Comparison of ENCODE assay signal across 24 mouse cellular contexts in genomic region chr7:78433617-78434144, GRCm38 (mm10).
DNase-seq lines count a peak whose midpoint lies in the region; ATAC-seq lines count a peak whose summit lies in the region.
"Had no signal": no experiment of that assay in that cellular context is flagged by ENCODE, and none has a peak within 500 bp of the region (broad histone marks: within the 10 kb centered on the region; RNA-seq: fewer than 3 reads in every experiment).

No protein-coding gene starts in this region.

- 38% methylated on average over 5 of the region's 5 CpGs for WGBS in forebrain, embryonic 14.5 days
- 26% methylated on average over 5 of the region's 5 CpGs for WGBS in forebrain, embryonic 16.5 days
- WGBS in midbrain, embryonic 10.5 days = 46% methylated on average over 5 of the region's 5 CpGs
- WGBS in midbrain, embryonic 16.5 days = 11% methylated on average over 5 of the region's 5 CpGs
- 18% methylated on average over 5 of the region's 5 CpGs for WGBS in midbrain, embryonic 14.5 days

- ATAC-seq in forebrain, embryonic 14.5 days = peak; percentile 48
- ATAC-seq in forebrain, embryonic 16.5 days = no peak
- no peak for ATAC-seq in midbrain, embryonic 16.5 days
- 0 out of 2 replicates have a peak, but pooled peaks have one; percentile 24 for ATAC-seq in midbrain, embryonic 14.5 days (ENCODE audit: low FRiP score, low TSS enrichment)
- ATAC-seq: forebrain, embryonic 15.5 days; hindbrain, postnatal 0 days; intestine, embryonic 16.5 days had no signal

- H3K9me3 ChIP-seq in forebrain, embryonic 14.5 days (replicated peaks; ENCODE audit: control insufficient read depth, low read length) = no peaks in the 10 kb centered on the region
- no peaks in the 10 kb centered on the region for H3K9me3 ChIP-seq in forebrain, embryonic 16.5 days (ENCODE audit: control insufficient read depth, low read length)
- no peaks in the 10 kb centered on the region for H3K9me3 ChIP-seq in midbrain, embryonic 10.5 days (replicated peaks)
- no peaks in the 10 kb centered on the region for H3K9me3 ChIP-seq in midbrain, embryonic 16.5 days (replicated peaks; ENCODE audit: control insufficient read depth, low read length, poor library complexity, severe bottlenecking)
- H3K9me3 ChIP-seq in midbrain, embryonic 14.5 days (ENCODE audit: control insufficient read depth, low read length) = no peaks in the 10 kb centered on the region
- H3K9me3 ChIP-seq: embryonic facial prominence, embryonic 12.5 days; forebrain, embryonic 15.5 days; liver, embryonic 13.5 days; lung, embryonic 15.5 days; neural tube, embryonic 13.5 days had no signal

- no peak overlapping the region for H3K9ac ChIP-seq in forebrain, embryonic 14.5 days (ENCODE audit: low read length)
- H3K9ac ChIP-seq in forebrain, embryonic 16.5 days (replicated peaks; ENCODE audit: low read depth, low read length) = no peak overlapping the region
- H3K9ac ChIP-seq in midbrain, embryonic 16.5 days (ENCODE audit: low read depth, low read length) = no peak overlapping the region
- H3K9ac ChIP-seq in midbrain, embryonic 14.5 days (replicated peaks; ENCODE audit: low read length) = no peak overlapping the region
- H3K9ac ChIP-seq: embryonic facial prominence, embryonic 12.5 days; forebrain, embryonic 15.5 days; liver, embryonic 13.5 days; lung, embryonic 15.5 days; neural tube, embryonic 13.5 days had no signal

- H3K4me3 ChIP-seq in forebrain, embryonic 14.5 days (ENCODE audit: low read depth, low read length) = no peak overlapping the region
- H3K4me3 ChIP-seq in forebrain, embryonic 16.5 days (replicated peaks; ENCODE audit: low read length) = no peak overlapping the region
- H3K4me3 ChIP-seq in midbrain, embryonic 10.5 days = no peak overlapping the region
- H3K4me3 ChIP-seq in midbrain, embryonic 16.5 days (ENCODE audit: low read depth, low read length) = no peak overlapping the region
- no peak overlapping the region for H3K4me3 ChIP-seq in midbrain, embryonic 14.5 days (replicated peaks; ENCODE audit: low read depth, low read length)
- H3K4me3 ChIP-seq: embryonic facial prominence, embryonic 12.5 days; forebrain, embryonic 15.5 days; layer of hippocampus, adult 2 months; liver, embryonic 13.5 days; lung, embryonic 15.5 days; myocyte; neural tube, embryonic 13.5 days had no signal

- H3K4me2 ChIP-seq in forebrain, embryonic 14.5 days (ENCODE audit: low read length) = no peak overlapping the region
- H3K4me2 ChIP-seq in forebrain, embryonic 16.5 days (ENCODE audit: low read length) = no peak overlapping the region
- H3K4me2 ChIP-seq in midbrain, embryonic 16.5 days (ENCODE audit: low read length) = no peak overlapping the region
- H3K4me2 ChIP-seq in midbrain, embryonic 14.5 days (ENCODE audit: low read length) = no peak overlapping the region
- H3K4me2 ChIP-seq: embryonic facial prominence, embryonic 12.5 days; forebrain, embryonic 15.5 days; liver, embryonic 13.5 days; lung, embryonic 15.5 days; neural tube, embryonic 13.5 days had no signal

- no peaks in the 10 kb centered on the region for H3K36me3 ChIP-seq in forebrain, embryonic 14.5 days (ENCODE audit: control insufficient read depth, insufficient read depth, low read length)
- H3K36me3 ChIP-seq in forebrain, embryonic 16.5 days (ENCODE audit: control insufficient read depth, insufficient read depth) = no peaks in the 10 kb centered on the region
- H3K36me3 ChIP-seq in midbrain, embryonic 10.5 days = no peaks in the 10 kb centered on the region
- H3K36me3 ChIP-seq in midbrain, embryonic 16.5 days (ENCODE audit: control insufficient read depth, insufficient read depth, low read length) = peaks cover 9% of the 10 kb centered on the region; the same call in 1 of the 2 replicates
- no peaks in the 10 kb centered on the region for H3K36me3 ChIP-seq in midbrain, embryonic 14.5 days (ENCODE audit: control insufficient read depth, insufficient read depth, low read length)
- H3K36me3 ChIP-seq: embryonic facial prominence, embryonic 12.5 days; liver, embryonic 13.5 days; lung, embryonic 15.5 days had no signal

- H3K27me3 ChIP-seq in forebrain, embryonic 14.5 days (replicated peaks; ENCODE audit: control insufficient read depth, insufficient read depth, low read length) = no peaks in the 10 kb centered on the region
- no peaks in the 10 kb centered on the region for H3K27me3 ChIP-seq in forebrain, embryonic 16.5 days (replicated peaks; ENCODE audit: control insufficient read depth, insufficient read depth, low read length)
- H3K27me3 ChIP-seq in midbrain, embryonic 10.5 days (ENCODE audit: low read depth, poor library complexity, severe bottlenecking) = no peaks in the 10 kb centered on the region
- no peaks in the 10 kb centered on the region for H3K27me3 ChIP-seq in midbrain, embryonic 16.5 days (ENCODE audit: control insufficient read depth, insufficient read depth, low read depth, low read length)
- no peaks in the 10 kb centered on the region for H3K27me3 ChIP-seq in midbrain, embryonic 14.5 days (ENCODE audit: control insufficient read depth, insufficient read depth, low read length)
- H3K27me3 ChIP-seq: embryonic facial prominence, embryonic 12.5 days; forebrain, embryonic 15.5 days; liver, embryonic 13.5 days; lung, embryonic 15.5 days; neural tube, embryonic 13.5 days had no signal

- peak; percentile 35 for DNase-seq in forebrain, embryonic 14.5 days (ENCODE audit: low spot score)
- DNase-seq in midbrain, embryonic 10.5 days (ENCODE audit: low spot score) = peak; percentile 16
- peak; percentile 53 for DNase-seq in lung, postnatal 10 days
- peak; percentile 59 for DNase-seq in midbrain, embryonic 14.5 days
- DNase-seq in adrenal gland, postnatal 4 days (ENCODE audit: low spot score in 2 of 2) = no peak
- DNase-seq in thymus, postnatal 14 days = no peak
- DNase-seq: adrenal gland, postnatal 36 days; cerebellum, adult 11-12 months; cerebellum, postnatal 10 days; gastrocnemius, postnatal 14 days; kidney, adult 9 months; kidney, postnatal 25 days; liver, embryonic 13.5 days; right cerebral cortex, adult 18-20 months had no signal

- H3K27ac ChIP-seq in forebrain, embryonic 14.5 days (ENCODE audit: low read depth, low read length) = no peak overlapping the region
- H3K27ac ChIP-seq in forebrain, embryonic 16.5 days (ENCODE audit: low read length) = no peak overlapping the region
- no peak overlapping the region for H3K27ac ChIP-seq in midbrain, embryonic 10.5 days (replicated peaks)
- no peak overlapping the region for H3K27ac ChIP-seq in midbrain, embryonic 16.5 days (ENCODE audit: low read length)
- no peak overlapping the region for H3K27ac ChIP-seq in midbrain, embryonic 14.5 days (replicated peaks; ENCODE audit: low read depth, low read length)
- H3K27ac ChIP-seq: embryonic facial prominence, embryonic 12.5 days; forebrain, embryonic 15.5 days; hindbrain, postnatal 0 days; layer of hippocampus, adult 2 months; liver, embryonic 13.5 days; lung, embryonic 15.5 days; neural tube, embryonic 13.5 days had no signal

- H3K4me1 ChIP-seq in forebrain, embryonic 14.5 days (ENCODE audit: control insufficient read depth, insufficient read depth, low read length) = no peaks in the 10 kb centered on the region
- no peaks in the 10 kb centered on the region for H3K4me1 ChIP-seq in forebrain, embryonic 16.5 days (replicated peaks; ENCODE audit: control insufficient read depth, insufficient read depth, low read length)
- peaks cover 14% of the 10 kb centered on the region for H3K4me1 ChIP-seq in midbrain, embryonic 10.5 days
- H3K4me1 ChIP-seq in midbrain, embryonic 16.5 days (ENCODE audit: control insufficient read depth, insufficient read depth, low read length) = peaks cover 3% of the 10 kb centered on the region; the same call in 1 of the 2 replicates
- H3K4me1 ChIP-seq in midbrain, embryonic 14.5 days (ENCODE audit: control insufficient read depth, insufficient read depth, low read length) = 0 out of 2 replicates have a peak, but pooled peaks cover 2% of the 10 kb centered on the region
- H3K4me1 ChIP-seq: embryonic facial prominence, embryonic 12.5 days; liver, embryonic 13.5 days; lung, embryonic 15.5 days; neural tube, embryonic 13.5 days had no signal

Comparison
In these comparisons a context has a peak if more than half of its experiments do, and no peak if none do; other contexts are left out.
1. ATAC-seq: peak in forebrain, embryonic 14.5 days (single experiment) and midbrain, embryonic 14.5 days (single experiment); none in forebrain, embryonic 16.5 days (single experiment) and midbrain, embryonic 16.5 days (single experiment).
2. DNase-seq: peak in forebrain, embryonic 14.5 days (single experiment), midbrain, embryonic 10.5 days (single experiment), lung, postnatal 10 days (single experiment) and midbrain, embryonic 14.5 days (single experiment); none in adrenal gland, postnatal 4 days (0 of 2) and thymus, postnatal 14 days (single experiment).